ENCODE assay signal across 9 mouse cellular contexts in genomic region chr2:32907442-32907841, GRCm38 (mm10). TPM values are rescaled to one million over a fixed set of nuclear protein-coding genes. Genes with fewer than 3 reads are reported as not detected.
DNase-seq lines count a peak whose midpoint lies in the region; ATAC-seq and TF ChIP-seq lines count a peak whose summit lies in the region.
"Had no signal": no experiment of that assay in that cellular context is flagged by ENCODE, and none has a peak within 500 bp of the region (broad histone marks: within the 10 kb centered on the region; RNA-seq: fewer than 3 reads in every experiment).

No protein-coding gene starts in this region.

- no peaks in the 10 kb centered on the region for H3K9me3 ChIP-seq in hindbrain, embryonic 11.5 days (ENCODE audit: control insufficient read depth, low read length)

- no peak for DNase-seq in kidney, adult 2 months
- DNase-seq in kidney, postnatal 36 days: no peak
- DNase-seq in brain, adult 2 months (ENCODE audit: low read depth, low spot score): peak; percentile 47
- DNase-seq in hindbrain, embryonic 11.5 days (ENCODE audit: low spot score): no peak
- no peak for DNase-seq in right cerebral cortex, postnatal 14 days
- no peak for DNase-seq in cerebellum, adult 2 months
- DNase-seq: cerebellum, adult 9-10 months had no signal

- peak overlapping the region; percentile 34; the same call in 1 of the 2 replicates for H3K27ac ChIP-seq in kidney, adult 2 months (ENCODE audit: insufficient read depth, low read depth, low read length)
- no peak overlapping the region; the same call in 1 of the 2 replicates for H3K27ac ChIP-seq in hindbrain, embryonic 11.5 days (ENCODE audit: low read depth, low read length)
- H3K27ac ChIP-seq in macrophage: peak overlapping the region; percentile 77
- no peak overlapping the region for H3K27ac ChIP-seq in cerebellum, adult 2 months (ENCODE audit: insufficient read depth, low read length)

- no peak overlapping the region for H3K4me2 ChIP-seq in hindbrain, embryonic 11.5 days (replicated peaks; ENCODE audit: low read depth, low read length)

- peaks cover 83% of the 10 kb centered on the region for H3K79me2 ChIP-seq in macrophage (ENCODE audit: inconsistent target)

- H3K27me3 ChIP-seq in kidney, adult 2 months (replicated peaks; ENCODE audit: control insufficient read depth, insufficient read depth, low read length): no peaks in the 10 kb centered on the region
- H3K27me3 ChIP-seq in hindbrain, embryonic 11.5 days (ENCODE audit: control insufficient read depth, insufficient read depth, low read length): no peaks in the 10 kb centered on the region
- no peaks in the 10 kb centered on the region for H3K27me3 ChIP-seq in cerebellum, adult 2 months (ENCODE audit: control insufficient read depth, insufficient read depth, low read length)

- H3K4me3 ChIP-seq in kidney, adult 2 months (ENCODE audit: insufficient read depth, low read depth, low read length): no peak overlapping the region
- no peak overlapping the region for H3K4me3 ChIP-seq in hindbrain, embryonic 11.5 days (ENCODE audit: low read depth, low read length)
- no peak overlapping the region for H3K4me3 ChIP-seq in macrophage (ENCODE audit: inconsistent target)
- no peak overlapping the region for H3K4me3 ChIP-seq in cerebellum, adult 2 months (replicated peaks; ENCODE audit: insufficient read depth, low read depth, low read length)

- no peak for ATAC-seq in hindbrain, embryonic 11.5 days (ENCODE audit: low FRiP score)
- no peak for ATAC-seq in activated CD4-positive, CD25-positive, alpha-beta regulatory T cell, adult 4 months

- no peak for TF ChIP-seq CTCF in kidney, adult 2 months (conservative IDR thresholded peaks at IDR 0.05; ENCODE audit: insufficient read depth, insufficient read length, low read depth, low read length)
- no peak for TF ChIP-seq CTCF in cerebellum, adult 2 months (IDR thresholded peaks at IDR 0.05; ENCODE audit: borderline replicate concordance, insufficient read depth, low read depth, low read length)

- 52% methylated on average over 8 of the region's 8 CpGs for WGBS in kidney, adult 2 months
- 58% methylated on average over 8 of the region's 8 CpGs for WGBS in hindbrain, embryonic 11.5 days
- WGBS in macrophage (ENCODE audit: missing documents): 74% methylated on average over 8 of the region's 8 CpGs
- 79% methylated on average over 8 of the region's 8 CpGs for WGBS in cerebellum, adult 2 months

- H3K4me1 ChIP-seq in kidney, adult 2 months (ENCODE audit: control insufficient read depth, insufficient read depth, low read length): peaks cover 5% of the 10 kb centered on the region
- peaks cover 6% of the 10 kb centered on the region; the same call in 1 of the 2 replicates for H3K4me1 ChIP-seq in hindbrain, embryonic 11.5 days (replicated peaks; ENCODE audit: control insufficient read depth, insufficient read depth, low read length)
- no peaks in the 10 kb centered on the region for H3K4me1 ChIP-seq in cerebellum, adult 2 months (ENCODE audit: control insufficient read depth, insufficient read depth, low read length)

- TF ChIP-seq POLR2A in kidney, adult 2 months (IDR thresholded peaks at IDR 0.05; ENCODE audit: low read depth, low read length): no peak
- no peak for TF ChIP-seq POLR2A in cerebellum, adult 2 months (IDR thresholded peaks at IDR 0.05; ENCODE audit: borderline replicate concordance, insufficient read depth, low read length)

- 0 out of 2 replicates have a peak overlapping the region, but pooled peaks have one; percentile 12 for H3K9ac ChIP-seq in hindbrain, embryonic 11.5 days (ENCODE audit: low read depth, low read length)

- H3K36me3 ChIP-seq in kidney, adult 2 months (ENCODE audit: control insufficient read depth, insufficient read depth, low read length): no peaks in the 10 kb centered on the region
- no peaks in the 10 kb centered on the region for H3K36me3 ChIP-seq in hindbrain, embryonic 11.5 days (ENCODE audit: control insufficient read depth, insufficient read depth, low read length)
- H3K36me3 ChIP-seq in macrophage (ENCODE audit: inconsistent target): peaks cover 43% of the 10 kb centered on the region

RNA-seq across cellular contexts. Expression of gene Fam129b, which starts 31.5 kb away (rescaled TPM):
- 32.3 and 33.4 TPM in 2 replicates for polyA plus RNA-seq in kidney, adult 2 months (2012; rRNA removed)
- 11.6 and 13.1 TPM in 2 replicates for polyA plus RNA-seq in hindbrain, embryonic 11.5 days (2014; fragmentation: Nextera tagmentation; extraction: Ambion mirVana)
- total RNA-seq in macrophage (2018; cell fraction: chromatin; rRNA removed): 100 to 1,000 TPM in 13 of 26 experiments, 10 to 100 TPM in 13; 35.9 to 648 (median 91.5) TPM
- total RNA-seq in macrophage (2018; cell fraction: cytosol; rRNA removed): 100 to 1,000 TPM in 14 of 26 experiments, 10 to 100 TPM in 12; 52.3 to 460 (median 164) TPM
- 100 to 1,000 TPM in 13 of 26 experiments, 10 to 100 TPM in 13; 39.2 to 371 (median 100) TPM for total RNA-seq in macrophage (2018; cell fraction: nucleus; rRNA removed)
- polyA plus RNA-seq in macrophage (2018): 117 to 240 TPM (median 185 TPM) in 3 replicates
- 23.9 and 24.5 TPM in 2 replicates for polyA plus RNA-seq in cerebellum, adult 2 months (2012; rRNA removed)
- 1 to 10 TPM; 1.3 to 2.1 TPM for polyA plus RNA-seq in activated CD4-positive, CD25-positive, alpha-beta regulatory T cell, adult 4 months (2017; shearing (Covaris generic))

RNA-seq across cellular contexts. Expression of gene Rpl12, which starts 53.9 kb away (rescaled TPM):
- polyA plus RNA-seq in kidney, adult 2 months (2012; rRNA removed): 166 and 270 TPM in 2 replicates
- 129 and 134 TPM in 2 replicates for polyA plus RNA-seq in hindbrain, embryonic 11.5 days (2014; fragmentation: Nextera tagmentation; extraction: Ambion mirVana)
- 100 to 1,000 TPM in 14 of 26 experiments, 10 to 100 TPM in 12; 49.4 to 246 (median 102) TPM for total RNA-seq in macrophage (2018; cell fraction: chromatin; rRNA removed)
- total RNA-seq in macrophage (2018; cell fraction: cytosol; rRNA removed): 1,000 to 10,000 TPM in 1 of 26 experiments, 100 to 1,000 TPM in 25; 247 to 1,058 (median 502) TPM
- total RNA-seq in macrophage (2018; cell fraction: nucleus; rRNA removed): 100 to 1,000 TPM in 14 of 26 experiments, 10 to 100 TPM in 12; 77.9 to 417 (median 104) TPM
- polyA plus RNA-seq in macrophage (2018): 494 to 663 TPM (median 662 TPM) in 3 replicates
- polyA plus RNA-seq in cerebellum, adult 2 months (2012; rRNA removed): 257 and 289 TPM in 2 replicates
- polyA plus RNA-seq in activated CD4-positive, CD25-positive, alpha-beta regulatory T cell, adult 4 months (2017; shearing (Covaris generic)): 100 to 1,000 TPM in 1 of 2 experiments, 10 to 100 TPM in 1; 52.9 to 648 TPM

RNA-seq across cellular contexts. Expression of gene Lrsam1, which starts 54.0 kb away (rescaled TPM):
- polyA plus RNA-seq in kidney, adult 2 months (2012; rRNA removed): 12.0 and 15.5 TPM in 2 replicates
- 8.0 and 8.7 TPM in 2 replicates for polyA plus RNA-seq in hindbrain, embryonic 11.5 days (2014; fragmentation: Nextera tagmentation; extraction: Ambion mirVana)
- total RNA-seq in macrophage (2018; cell fraction: chromatin; rRNA removed): 100 to 1,000 TPM in 7 of 26 experiments, 10 to 100 TPM in 19; 12.7 to 176 (median 74.9) TPM
- 10 to 100 TPM; 10.0 to 24.4 (median 16.4) TPM for total RNA-seq in macrophage (2018; cell fraction: cytosol; rRNA removed)
- total RNA-seq in macrophage (2018; cell fraction: nucleus; rRNA removed): 10 to 100 TPM; 10.4 to 84.4 (median 31.7) TPM
- 12.2 to 17.5 TPM (median 12.3 TPM) in 3 replicates for polyA plus RNA-seq in macrophage (2018)
- 32.8 and 36.7 TPM in 2 replicates for polyA plus RNA-seq in cerebellum, adult 2 months (2012; rRNA removed)
- polyA plus RNA-seq in activated CD4-positive, CD25-positive, alpha-beta regulatory T cell, adult 4 months (2017; shearing (Covaris generic)): 1 to 10 TPM; 4.1 to 4.7 TPM

Comparison
In these comparisons a context has a peak if more than half of its experiments do, and no peak if none do; other contexts are left out.
1. H3K27ac ChIP-seq: peak in kidney, adult 2 months (single experiment) and macrophage (single experiment); none in hindbrain, embryonic 11.5 days (single experiment) and cerebellum, adult 2 months (single experiment).